Mouse (Mus musculus) ovary, postnatal 36 days (tissue): Measurements from ENCODE around the gene Hmga1.

ENCODE experiments used
- DNase-seq: peaks from one replicate; pipeline ENCODE4 v3.0.0; 2022; ENCODE audit warnings: low spot score, mixed read lengths

Gene Hmga1

DNA sequence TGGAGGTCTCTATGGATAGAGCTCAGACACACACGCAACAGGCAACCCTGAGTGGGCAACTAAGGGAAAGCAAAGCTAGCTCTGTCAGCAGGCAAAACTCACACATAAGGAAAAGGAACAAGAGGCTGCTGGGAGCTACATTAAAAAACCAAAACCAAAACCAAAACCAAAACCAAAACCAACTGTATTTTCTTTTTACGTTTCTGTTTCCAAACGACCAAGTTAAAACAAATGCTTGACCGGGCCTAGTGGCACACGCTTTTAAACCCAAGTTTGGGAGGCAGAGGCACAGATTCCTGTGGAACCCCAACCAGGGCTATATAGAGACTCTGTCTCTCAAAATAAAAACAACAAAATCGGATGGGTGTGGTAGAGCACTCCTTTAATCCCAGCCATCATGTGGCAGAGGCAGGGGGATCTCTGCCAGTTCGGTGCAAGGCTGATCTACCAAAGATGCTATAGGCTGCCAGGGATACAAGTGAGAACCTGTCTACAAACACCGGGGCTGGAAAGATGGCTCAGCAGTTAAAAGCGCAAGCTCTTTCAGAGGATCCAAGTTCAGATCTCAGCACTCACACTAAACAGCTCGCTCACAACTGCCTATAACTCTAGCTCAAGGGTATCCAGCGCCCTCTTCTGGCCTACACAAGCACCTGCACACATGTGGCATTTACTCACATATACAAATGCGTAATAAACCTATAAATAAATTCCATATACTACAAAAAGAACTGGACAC, 35.7 kb downstream of the Hmga1 start:
- DNase-seq, result no peak

DNA sequence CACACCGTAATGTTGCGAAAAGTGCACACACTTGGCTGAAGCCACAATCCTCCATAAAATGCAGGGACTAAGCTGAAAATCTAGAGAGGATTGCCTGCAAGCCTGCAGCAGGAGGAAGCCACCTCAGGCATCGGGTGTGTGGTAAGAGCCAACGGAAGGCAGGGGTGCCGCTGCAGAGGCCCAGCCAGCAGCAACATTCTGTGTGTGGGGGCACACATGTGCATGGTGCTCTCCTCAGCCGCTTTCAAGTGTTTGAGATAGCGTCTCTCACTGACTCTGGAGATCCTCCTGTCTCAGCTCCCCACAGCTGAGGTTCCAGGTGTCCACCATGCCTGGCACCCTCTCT, 36.2 kb downstream of the Hmga1 start:
- no peak for DNase-seq

DNA sequence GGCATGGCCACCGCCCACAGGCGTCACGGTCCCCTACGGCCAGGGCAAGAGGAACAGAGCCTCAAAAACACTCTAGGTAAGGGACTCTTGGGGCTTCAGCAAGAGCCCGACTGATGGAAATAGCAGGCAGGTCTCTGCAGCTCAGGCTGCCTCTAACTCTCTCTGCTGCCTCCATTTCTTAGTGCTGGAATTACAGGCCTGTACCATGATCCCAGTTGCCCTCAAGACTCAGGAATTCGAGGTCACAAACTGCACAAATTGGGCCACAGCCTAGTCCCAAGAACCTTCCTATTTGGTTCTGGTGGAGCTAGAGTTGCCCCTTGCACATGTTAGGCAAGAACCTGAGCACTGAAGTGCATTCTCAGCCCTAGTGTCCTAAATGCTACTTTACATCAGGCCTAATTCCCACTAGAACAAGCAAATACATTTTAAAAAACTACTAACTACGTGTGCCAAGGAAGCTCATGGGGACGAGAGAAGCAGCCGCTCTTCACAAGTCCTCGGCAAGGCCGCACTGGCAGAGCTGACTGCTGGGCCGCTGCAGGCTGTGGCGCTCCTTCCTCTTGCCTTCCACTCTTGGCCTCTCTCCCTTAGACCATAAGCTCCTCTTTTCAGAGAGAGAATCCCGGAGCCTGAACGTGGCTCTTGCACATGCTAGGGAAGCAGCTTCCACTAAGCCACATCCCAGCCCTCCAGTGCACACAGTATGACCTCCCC, 39.5 kb downstream of the Hmga1 start:
- no peak for DNase-seq

DNA sequence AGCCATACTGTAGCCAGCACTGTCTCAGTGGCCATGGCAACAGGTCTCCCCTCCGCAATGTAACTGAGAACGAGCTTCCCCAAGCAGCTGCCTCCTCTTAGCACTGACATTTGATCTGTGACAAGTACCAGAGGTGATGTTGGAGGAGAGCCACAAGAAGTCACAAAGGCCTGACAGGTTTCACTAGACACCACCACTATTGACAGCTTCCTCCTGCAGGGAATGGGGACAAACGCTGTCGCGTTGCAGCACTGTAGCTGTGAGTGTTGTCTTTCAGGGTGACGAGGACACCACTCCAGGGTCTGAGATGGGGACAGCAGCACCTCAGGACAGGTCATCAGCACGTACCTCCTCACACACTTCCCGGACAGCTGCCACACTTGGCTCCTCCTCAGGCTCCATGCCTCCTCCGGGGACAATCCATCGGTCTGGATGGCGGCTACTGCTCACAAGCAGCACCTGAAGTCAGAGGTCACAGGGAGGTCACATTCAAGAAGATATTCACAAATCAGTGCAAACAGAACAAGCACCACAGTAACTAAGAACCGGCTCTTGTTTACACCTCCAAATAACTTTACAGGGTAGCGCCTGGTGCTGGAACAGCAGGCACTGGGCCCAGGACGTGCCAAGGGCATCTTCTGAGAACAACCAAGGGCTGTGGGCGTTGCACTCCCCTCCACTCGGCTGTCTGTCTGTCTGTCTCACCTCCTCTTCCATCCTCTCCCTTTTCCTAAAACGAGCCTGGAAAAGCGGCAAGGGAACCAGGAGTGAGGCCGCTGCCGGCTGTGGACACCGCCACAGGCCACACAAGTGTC, 40.3 kb downstream of the Hmga1 start:
- no peak for DNase-seq

DNA sequence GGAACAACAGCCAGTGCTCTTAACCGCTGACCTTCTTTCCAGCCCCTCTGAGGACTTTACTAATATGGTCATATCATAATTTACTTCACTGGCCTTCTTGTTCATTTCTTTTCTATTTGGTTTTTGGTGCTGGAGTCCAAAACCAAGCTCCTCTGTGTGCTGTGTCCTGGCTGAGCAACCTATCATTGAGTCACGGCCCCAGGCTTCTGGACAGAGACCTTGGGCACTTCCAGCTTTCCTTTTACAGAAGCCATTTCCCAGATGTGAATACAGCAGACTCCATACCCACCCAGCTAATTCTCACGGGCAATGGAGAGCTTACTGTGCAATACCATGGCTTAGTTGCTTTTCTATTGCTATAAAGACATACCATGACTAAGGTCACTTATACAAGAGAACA, 44.0 kb downstream of the Hmga1 start:
- DNase-seq, result no peak

DNA sequence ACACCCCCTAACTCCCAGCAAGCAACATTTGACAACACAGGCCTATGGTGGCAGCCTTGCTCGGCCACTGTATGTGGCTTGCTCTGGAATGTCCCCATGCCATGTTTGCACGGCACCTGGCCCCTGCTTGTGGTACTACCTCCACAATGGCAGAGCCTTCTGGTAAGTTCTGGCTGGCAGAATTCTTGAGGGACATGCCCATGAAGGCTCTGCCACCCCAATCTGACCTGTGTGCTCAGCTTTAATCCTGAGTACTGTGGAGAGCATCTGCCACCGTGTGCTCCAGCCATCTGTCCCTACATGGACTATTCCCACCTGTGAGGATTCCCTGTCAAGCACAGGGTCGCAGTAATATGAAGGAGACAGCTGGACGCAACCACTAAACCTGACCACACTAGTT, 44.6 kb downstream of the Hmga1 start:
- no peak for DNase-seq

DNA sequence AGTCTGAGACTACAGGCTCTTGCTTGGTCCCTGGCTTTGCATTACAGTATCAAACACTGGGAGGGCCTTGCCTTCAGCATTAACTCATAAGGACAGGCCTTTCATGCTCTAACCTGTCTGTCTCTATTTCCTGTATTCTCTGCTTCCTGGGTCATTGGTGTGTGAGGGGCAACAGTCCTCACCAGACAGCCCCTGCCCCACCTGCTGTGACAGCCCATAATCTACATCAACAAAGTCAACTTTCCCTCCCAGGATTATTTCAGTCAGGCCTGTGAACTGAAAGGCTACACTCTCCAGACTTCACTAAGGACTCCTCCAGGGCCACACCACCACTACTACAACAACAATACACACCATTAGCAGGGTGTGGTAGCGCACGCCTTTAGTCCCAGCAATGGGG, 46.7 kb downstream of the Hmga1 start:
- DNase-seq, result no peak

DNA sequence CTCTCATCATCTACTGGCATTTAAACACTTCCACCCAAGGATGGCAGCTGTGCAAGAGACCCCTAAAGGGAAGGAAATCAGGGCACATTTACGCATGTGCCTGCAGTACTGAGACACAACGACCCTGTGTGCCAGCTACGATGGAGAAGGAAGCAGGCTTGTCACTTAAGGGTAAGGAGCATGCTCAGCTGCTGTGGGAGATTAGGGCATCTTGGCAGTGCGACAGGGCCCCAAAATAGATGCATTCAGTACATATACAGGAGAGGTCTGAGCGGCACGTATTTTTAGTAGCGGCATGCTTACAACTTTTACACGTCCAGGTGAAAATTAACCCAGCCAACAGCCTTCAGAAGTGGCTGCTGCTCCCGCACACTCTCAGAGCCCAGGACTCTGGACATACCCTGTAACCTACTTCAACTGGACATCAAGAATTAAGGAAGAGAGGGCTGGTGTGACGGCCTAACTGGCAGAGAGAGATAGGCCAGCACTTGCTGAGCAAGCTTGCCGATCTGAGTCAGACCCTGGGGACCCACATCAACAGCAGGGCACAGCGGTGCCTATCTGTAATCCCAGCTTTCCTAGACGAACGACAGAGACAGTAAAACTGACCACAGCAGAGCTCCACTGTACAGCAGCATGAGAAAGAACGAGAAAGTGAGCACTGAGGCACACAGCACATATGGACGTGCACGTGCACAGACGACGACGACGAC, 47.4 kb downstream of the Hmga1 start:
- DNase-seq, result no peak

DNA sequence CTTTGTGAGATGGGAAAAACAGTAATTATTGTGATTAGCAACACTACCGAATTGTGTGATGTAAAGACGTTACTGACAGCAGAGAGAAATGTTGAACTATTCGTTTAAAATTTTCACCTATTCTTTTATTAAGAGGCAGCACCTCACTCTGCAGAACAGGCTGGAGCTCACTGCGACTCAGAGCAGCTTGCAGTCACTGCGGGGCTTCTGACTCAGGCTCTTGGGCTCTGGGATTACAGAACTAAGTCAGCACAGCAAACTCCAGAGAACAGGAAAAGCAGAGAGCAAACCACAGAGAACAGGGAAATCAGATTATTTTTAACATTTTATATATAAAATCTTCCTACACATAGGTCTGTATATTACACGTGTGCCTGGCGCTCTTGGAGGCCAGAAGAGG, 53.3 kb downstream of the Hmga1 start:
- DNase-seq, result no peak

DNA sequence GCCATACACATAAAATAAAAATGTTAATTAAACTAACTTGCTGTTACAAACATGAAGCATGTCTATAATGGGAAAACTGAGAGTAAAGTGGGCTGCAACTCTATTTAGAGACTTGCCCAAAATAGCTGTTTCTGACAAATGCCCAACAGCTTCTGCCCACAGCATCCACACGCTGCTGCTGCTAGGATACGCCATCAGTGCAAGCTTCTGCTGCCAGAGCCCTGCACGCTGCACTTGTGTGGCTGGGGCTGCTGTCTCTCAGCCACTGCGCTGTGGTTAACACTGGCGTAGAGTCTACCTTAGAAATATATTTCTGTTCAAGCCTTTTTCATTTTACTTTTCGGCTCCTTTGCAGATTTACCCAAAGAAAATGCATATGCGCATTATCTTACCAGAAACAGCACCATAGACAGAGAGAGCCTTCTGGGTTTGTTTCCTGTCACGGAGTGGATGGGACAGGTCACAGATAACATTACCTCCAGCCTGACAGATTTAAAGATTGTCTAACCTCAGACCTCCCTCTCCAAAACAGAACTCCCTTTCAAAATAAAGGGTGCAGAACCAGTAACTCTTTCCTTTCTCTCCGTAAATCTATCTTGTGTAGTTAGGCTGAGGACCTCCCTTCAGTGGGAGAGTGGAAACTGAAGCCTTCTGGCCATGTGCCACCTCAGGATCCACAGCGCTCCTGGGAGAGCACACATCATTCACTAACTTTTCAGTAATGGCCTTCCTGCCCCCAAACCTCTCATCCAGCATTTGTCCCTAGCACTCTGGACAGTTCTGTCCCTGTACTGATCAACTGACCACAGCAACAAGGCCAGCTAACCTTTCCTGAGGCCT, 54.6 kb downstream of the Hmga1 start:
- DNase-seq, result no peak

DNA sequence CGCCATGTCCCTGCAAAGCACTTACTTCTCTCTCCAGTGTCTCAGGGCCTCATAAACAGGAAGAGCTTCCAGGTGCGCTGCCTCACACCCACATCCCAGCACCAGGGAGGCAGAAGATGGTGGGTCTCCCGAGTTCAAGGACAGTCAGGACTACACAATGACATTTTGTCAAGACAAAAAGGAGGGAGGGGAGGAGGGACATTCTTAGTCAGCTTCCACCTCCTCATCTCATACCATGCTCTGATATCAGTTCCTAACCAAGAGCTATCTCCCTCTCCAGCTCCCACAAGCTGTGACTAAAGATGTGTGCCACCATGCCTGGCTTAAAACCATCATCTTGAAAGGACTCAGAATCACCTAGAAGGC, 55.2 kb downstream of the Hmga1 start:
- DNase-seq, result no peak

DNA sequence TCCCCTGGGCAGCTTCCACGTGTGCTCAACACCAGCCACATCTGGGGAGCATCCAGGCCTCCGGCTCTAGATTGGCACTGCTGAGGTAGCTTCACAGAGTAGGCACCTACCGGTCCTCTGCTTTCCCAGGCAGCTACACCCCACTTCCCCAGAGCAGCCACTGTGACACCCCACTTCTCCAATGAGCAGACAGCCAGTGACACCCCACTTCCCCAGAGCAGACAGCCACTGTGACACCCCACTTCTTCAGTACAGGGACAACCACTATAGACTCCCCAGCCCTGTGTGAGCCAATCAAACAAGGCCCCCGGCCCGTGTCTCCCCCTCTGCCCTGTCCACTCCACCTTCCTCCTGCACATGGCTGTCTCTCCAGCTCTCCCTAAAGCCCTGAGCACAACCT, 55.7 kb downstream of the Hmga1 start:
- no peak for DNase-seq

DNA sequence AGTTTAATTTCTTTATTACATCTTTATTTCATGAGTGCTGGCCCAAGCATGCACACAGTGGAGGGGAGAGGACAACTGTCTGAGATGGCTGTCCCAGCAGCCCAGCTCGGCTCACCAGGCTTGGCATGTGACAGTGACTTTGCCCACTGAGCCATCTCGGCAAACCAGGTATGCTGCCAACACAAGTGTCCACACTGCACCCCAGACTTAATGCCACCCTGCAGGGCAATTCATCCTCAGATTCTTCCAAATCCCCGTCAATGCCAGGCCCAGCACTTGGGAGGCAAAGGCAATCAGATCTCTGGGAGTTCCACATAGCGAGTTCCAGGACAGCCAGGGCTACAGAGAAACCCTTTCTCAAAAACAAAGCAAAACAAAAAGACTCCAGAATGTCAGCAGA, 56.7 kb downstream of the Hmga1 start:
- no peak for DNase-seq
